Mouse (Mus musculus) CH12F3 (cell line): ENCODE data around the gene Rsph4a.
"Not testable (repeated sequence)": the region's sequence is repeated elsewhere in the genome, so short reads cannot be mapped to it uniquely, and the experiment has no call there.

Experiments
- in situ Hi-C: fragments of 300-500 bp; cut with MboI; formaldehyde crosslinking; loops from 2 replicates; pipeline ENCODE4 v1.14.3; 2020; ENCODE audit warnings: low sequenced_read_pairs

The Rsph4a gene

GRCm38 (mm10) chr10:33904530-33905481 is at the start of gene Rsph4a:
Gene Rsph4a, plus strand, starts transcription at chr10:33905111.
- in situ Hi-C loops: no loop called here

GRCm38 (mm10) chr10:33857421-33857820 is 47.5 kb upstream of the Rsph4a start, which contains the start of gene Sult3a1:
Gene Sult3a1, plus strand, starts transcription at chr10:33857721.
- in situ Hi-C loops: no loop called here

- in situ Hi-C loops: no loop called here
These were observed 38.9 kb upstream of the Rsph4a start for GRCm38 (mm10) chr10:33865994-33866393.

- in situ Hi-C loops: no loop called here
These were observed 34.5 kb upstream of the Rsph4a start for GRCm38 (mm10) chr10:33870441-33870840.

- in situ Hi-C loops: no loop called here
These were observed 32.1 kb upstream of the Rsph4a start for GRCm38 (mm10) chr10:33872672-33873398.

- in situ Hi-C loops: not testable (repeated sequence)
These were observed 22.5 kb upstream of the Rsph4a start for GRCm38 (mm10) chr10:33882411-33882810.

GRCm38 (mm10) chr10:33901520-33901919 is 3.4 kb upstream of the Rsph4a start:
- in situ Hi-C loops: not testable (repeated sequence)

- in situ Hi-C loops: no loop called here
These were observed 578 bp downstream of the Rsph4a start for GRCm38 (mm10) chr10:33905489-33905888.

- in situ Hi-C loops: no loop called here
These were observed 35.8 kb downstream of the Rsph4a start for GRCm38 (mm10) chr10:33940702-33941101.

- in situ Hi-C loops: no loop called here
These were observed 40.5 kb downstream of the Rsph4a start for GRCm38 (mm10) chr10:33945390-33945789.

- in situ Hi-C loops: no loop called here
These were observed 41.4 kb downstream of the Rsph4a start for GRCm38 (mm10) chr10:33946336-33946735.

- in situ Hi-C loops: no loop called here
These were observed 46.1 kb downstream of the Rsph4a start, which contains the start of gene Zup1 for GRCm38 (mm10) chr10:33950803-33951583. Gene Zup1, minus strand, starts transcription at chr10:33951269.

GRCm38 (mm10) chr10:33952509-33952908 is 47.6 kb downstream of the Rsph4a start:
- in situ Hi-C loops: no loop called here
